Mouse (Mus musculus) cortical plate, adult 2 months (tissue): Measurements from ENCODE around the gene Nkx2-3. TPM values are rescaled to one million over a fixed set of nuclear protein-coding genes. Genes with fewer than 3 reads are reported as not detected.

Source experiments
- H3K27ac ChIP-seq: fragments of 200-500 bp; 2 replicates; pipeline ENCODE4 v1.5.1; 2012; ENCODE audit warnings: low read length, control low read depth, inconsistent platforms; ENCODE audit not compliant: insufficient read depth
- H3K4me1 ChIP-seq: fragments of 200-500 bp; 2 replicates; pipeline ENCODE4 v1.6.1; 2011; ENCODE audit warnings: low read length; ENCODE audit not compliant: control insufficient read depth, insufficient read depth
- H3K4me3 ChIP-seq: fragments of 200-500 bp; 2 replicates; pipeline ENCODE4 v1.5.1; 2011; ENCODE audit warnings: mild to moderate bottlenecking, low read length, control low read depth; ENCODE audit not compliant: insufficient read depth
- CTCF ChIP-seq: fragments of 200-500 bp; IDR thresholded peaks from 2 replicates; pipeline ENCODE4 v1.5.1; 2011; ENCODE audit warnings: mild to moderate bottlenecking, control low read depth, low read length; ENCODE audit not compliant: insufficient read depth; ENCODE audit errors: extremely low read depth
- POLR2A ChIP-seq: fragments of 200-500 bp; IDR thresholded peaks from 2 replicates; pipeline ENCODE4 v1.6.1; 2011; ENCODE audit warnings: mild to moderate bottlenecking, low read length, control low read depth; ENCODE audit not compliant: insufficient read depth; ENCODE audit errors: extremely low read depth
- polyA plus RNA-seq: library from polyadenylated mRNA; depleted of rRNA; stranded (reverse); fragments of >200 nt; gene quantifications from 2 replicates; pipeline ENCODE4 v1.2.3, GENCODE M21; 2012

Gene Nkx2-3
- polyA plus RNA-seq, 1 experiment, result not detected

GRCm38 (mm10) chr19:43604492-43605120, 7.5 kb upstream of the Nkx2-3 start:
- TF ChIP-seq CTCF, result no peak
- TF ChIP-seq POLR2A, result no peak
- H3K4me1 ChIP-seq, result no peaks in the 10 kb centered on the region

GRCm38 (mm10) chr19:43605666-43606551, 6.2 kb upstream of the Nkx2-3 start:
- no peak overlapping the region for H3K4me3 ChIP-seq
- no peaks in the 10 kb centered on the region for H3K4me1 ChIP-seq
- TF ChIP-seq CTCF (no peak), POLR2A (no peak)
- no peak overlapping the region for H3K27ac ChIP-seq

More at GRCm38 (mm10) chr19:43604492-43605120, 7.5 kb upstream of the Nkx2-3 start:
- Histone ChIP-seq H3K27ac (no peak overlapping the region), H3K4me3 (no peak overlapping the region)

- Histone ChIP-seq H3K4me1 (no peaks in the 10 kb centered on the region), H3K27ac (no peak overlapping the region), H3K4me3 (no peak overlapping the region)
- TF ChIP-seq POLR2A, result no peak
Measured at GRCm38 (mm10) chr19:43606552-43607530, 5.3 kb upstream of the Nkx2-3 start.

- no peak overlapping the region for H3K27ac ChIP-seq
- H3K4me3 ChIP-seq, result no peak overlapping the region
- no peak for TF ChIP-seq POLR2A
- no peak for TF ChIP-seq CTCF
- no peaks in the 10 kb centered on the region for H3K4me1 ChIP-seq
Measured at GRCm38 (mm10) chr19:43607842-43608680, 4.1 kb upstream of the Nkx2-3 start.

GRCm38 (mm10) chr19:43608711-43609457, 3.2 kb upstream of the Nkx2-3 start:
- no peak overlapping the region for H3K4me3 ChIP-seq
- TF ChIP-seq CTCF (no peak), POLR2A (no peak)
- H3K4me1 ChIP-seq, result no peaks in the 10 kb centered on the region
- H3K27ac ChIP-seq, result no peak overlapping the region

- Histone ChIP-seq H3K4me3 (no peak overlapping the region), H3K4me1 (no peaks in the 10 kb centered on the region), H3K27ac (no peak overlapping the region)
- TF ChIP-seq POLR2A (no peak), CTCF (no peak)
Measured at GRCm38 (mm10) chr19:43609458-43610330, 2.4 kb upstream of the Nkx2-3 start.

- Histone ChIP-seq H3K4me1 (no peaks in the 10 kb centered on the region), H3K4me3 (no peak overlapping the region), H3K27ac (no peak overlapping the region)
- TF ChIP-seq CTCF (no peak), POLR2A (no peak)
Measured at GRCm38 (mm10) chr19:43610341-43610848, 1.7 kb upstream of the Nkx2-3 start.
